Mouse (Mus musculus) adrenal gland, adult 2 months (tissue): ENCODE data around the gene Faf1. TPM values are rescaled to one million over a fixed set of nuclear protein-coding genes. Genes with fewer than 3 reads are reported as not detected.
A peak's percentile ranks its signal among the peaks of the same experiment; 100 is the strongest.

Source experiments
- DNase-seq: peaks from one replicate; pipeline ENCODE4 v3.0.0; 2021
- polyA plus RNA-seq: library from polyadenylated mRNA; depleted of rRNA; stranded (reverse); fragments of >200 nt; gene quantifications from 2 replicates; pipeline ENCODE4 v1.2.3, GENCODE M21; 2012
- total RNA-seq, 2 experiments: library from RNA; stranded (reverse); gene quantifications; 2 replicates each; pipeline ENCODE4 v1.2.3; 2021

Gene Faf1
- total and polyA plus RNA-seq, 3 experiments = 6.8 to 31.1 (median 24.8) TPM

- DNase-seq = no peak
Observed at GRCm38 (mm10) chr4:109904487-109904886, 228.1 kb downstream of the Faf1 start.

DNA sequence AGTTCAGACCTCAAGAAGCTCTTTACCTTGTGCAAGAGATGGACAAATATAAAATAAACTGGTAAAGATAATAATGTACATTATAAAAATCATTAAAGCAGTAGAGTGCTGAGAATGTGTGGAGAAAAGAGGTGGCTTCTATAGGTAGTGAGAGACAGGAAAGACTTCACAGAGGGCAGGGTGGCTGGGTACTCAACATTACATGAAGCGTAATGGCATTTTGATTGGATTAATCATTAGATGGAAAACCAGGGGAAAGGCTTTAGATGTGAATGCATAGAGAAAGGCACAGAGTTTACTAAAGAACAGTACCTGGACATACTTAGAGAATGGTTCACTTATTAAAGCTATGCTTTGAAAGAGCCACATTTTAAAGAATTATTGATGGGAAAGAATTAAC, 252.7 kb downstream of the Faf1 start:
- DNase-seq = no peak

GRCm38 (mm10) chr4:109930445-109930844, 254.1 kb downstream of the Faf1 start:
- DNase-seq = no peak

DNA sequence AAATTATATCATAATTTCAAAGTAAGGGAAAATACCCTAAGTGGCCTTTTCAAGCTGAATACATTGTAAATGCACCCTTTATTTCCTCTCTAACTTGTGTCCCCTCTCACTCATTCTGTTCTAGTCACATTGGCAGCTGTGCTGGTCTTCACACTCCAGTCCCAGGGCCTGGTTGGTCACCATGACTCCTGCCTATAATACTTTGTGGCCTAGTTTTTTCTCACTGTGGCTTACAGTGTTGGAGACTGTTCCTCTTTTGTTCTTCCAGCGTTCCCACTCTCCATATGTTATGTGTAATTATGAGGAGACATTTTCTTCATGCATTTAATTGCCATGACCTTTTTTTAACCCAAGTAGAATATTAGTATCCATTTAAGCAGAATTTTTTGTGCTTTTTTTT, 254.5 kb downstream of the Faf1 start:
- DNase-seq = no peak

DNA sequence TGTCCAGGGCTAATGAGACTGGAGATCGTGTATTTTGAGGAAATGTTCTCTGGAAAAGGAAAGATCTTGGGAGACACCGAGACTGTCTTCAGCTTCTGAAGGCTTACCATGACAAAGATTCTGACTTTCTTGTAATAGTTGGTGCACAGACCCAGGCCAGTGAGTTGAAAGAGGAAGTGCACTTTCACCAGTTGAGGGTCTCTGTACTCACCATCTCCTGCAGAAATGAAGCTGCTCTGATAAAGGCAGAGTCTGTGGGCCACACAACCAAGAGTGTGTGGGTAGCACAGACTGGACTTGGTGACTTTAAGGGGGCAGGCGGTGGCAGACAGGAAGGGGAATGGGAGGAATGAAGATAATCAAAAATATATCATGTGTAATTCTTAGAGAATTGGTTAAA, 260.2 kb downstream of the Faf1 start:
- no peak for DNase-seq

DNA sequence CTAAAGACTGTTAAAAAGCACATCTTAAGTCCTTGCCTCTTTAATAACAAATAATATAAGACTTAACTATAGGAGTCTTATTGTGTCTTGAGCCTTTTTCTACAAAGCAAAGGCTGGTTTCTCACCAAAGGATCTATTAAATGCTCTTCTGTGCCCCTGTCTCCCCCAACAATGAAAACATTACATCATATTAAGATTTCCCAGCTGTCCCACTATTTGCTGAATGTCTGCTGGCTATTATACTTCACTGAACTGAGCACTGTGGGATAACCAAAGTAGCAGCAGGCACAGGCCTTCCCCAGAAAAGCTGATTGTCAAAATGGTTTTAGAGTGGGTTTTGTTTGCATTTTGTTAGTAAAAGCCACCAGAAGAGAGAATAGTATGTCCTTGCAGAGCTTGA, 262.9 kb downstream of the Faf1 start:
- no peak for DNase-seq

DNA sequence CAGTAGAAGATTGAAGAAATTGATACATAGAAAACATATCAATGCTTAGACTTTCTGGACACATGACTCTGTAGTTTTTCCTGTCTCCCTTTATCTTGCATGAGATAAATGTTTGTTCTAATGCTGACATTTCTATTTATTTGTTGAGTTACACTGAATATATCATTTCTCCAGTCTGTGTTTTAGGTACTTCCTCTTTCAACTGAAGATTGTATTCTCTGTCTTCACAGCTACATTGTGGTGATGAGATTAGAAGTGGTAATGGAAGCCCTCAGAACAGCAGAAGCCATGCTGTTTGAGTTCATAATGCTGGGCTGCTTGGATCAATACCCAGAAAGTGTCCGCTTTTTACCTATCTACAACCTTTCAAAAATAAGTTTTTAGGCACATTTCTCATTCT, 269.2 kb downstream of the Faf1 start:
- DNase-seq = no peak

DNA sequence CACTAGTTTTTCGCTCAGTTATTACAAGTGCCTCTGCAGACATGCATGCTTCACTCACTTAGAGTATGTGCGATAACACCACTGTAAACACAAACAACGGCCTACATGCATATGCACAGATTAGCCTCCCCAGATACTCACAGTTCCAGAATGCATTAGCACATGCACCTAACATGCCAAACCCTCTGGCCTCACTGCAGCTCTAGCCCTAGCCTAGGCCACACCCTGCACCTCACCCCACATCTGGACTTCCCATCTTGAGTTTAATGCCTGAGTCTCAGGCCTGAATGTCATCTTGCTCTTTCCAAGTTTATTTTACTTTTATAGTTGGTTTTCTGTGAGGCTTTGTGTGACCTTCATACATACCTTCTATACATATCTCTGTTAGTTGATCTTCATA, 272.9 kb downstream of the Faf1 start:
- DNase-seq = no peak

DNA sequence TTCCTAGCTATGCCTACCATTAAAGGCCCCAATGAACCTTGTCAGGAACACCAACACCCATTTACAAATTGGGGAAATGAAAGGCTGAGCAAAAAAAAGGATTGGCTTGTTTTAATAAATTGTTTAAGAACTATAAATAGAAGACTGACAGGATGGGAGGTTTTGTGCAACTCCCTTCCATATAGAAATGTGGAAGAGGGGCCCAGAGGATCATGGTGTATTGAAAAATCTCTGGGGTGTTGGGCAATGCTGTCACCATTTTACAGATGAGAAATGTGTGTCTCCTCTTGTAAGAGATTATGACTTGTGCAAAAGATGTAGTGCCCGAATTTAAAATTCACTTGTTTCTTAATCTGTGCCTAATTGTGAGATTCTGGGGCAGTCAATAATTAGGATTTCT, 277.1 kb downstream of the Faf1 start:
- no peak for DNase-seq

- no peak for DNase-seq
Observed at GRCm38 (mm10) chr4:109960201-109960935, 284.0 kb downstream of the Faf1 start.

- DNase-seq = no peak
Observed at GRCm38 (mm10) chr4:109963570-109964279, 287.3 kb downstream of the Faf1 start.

DNA sequence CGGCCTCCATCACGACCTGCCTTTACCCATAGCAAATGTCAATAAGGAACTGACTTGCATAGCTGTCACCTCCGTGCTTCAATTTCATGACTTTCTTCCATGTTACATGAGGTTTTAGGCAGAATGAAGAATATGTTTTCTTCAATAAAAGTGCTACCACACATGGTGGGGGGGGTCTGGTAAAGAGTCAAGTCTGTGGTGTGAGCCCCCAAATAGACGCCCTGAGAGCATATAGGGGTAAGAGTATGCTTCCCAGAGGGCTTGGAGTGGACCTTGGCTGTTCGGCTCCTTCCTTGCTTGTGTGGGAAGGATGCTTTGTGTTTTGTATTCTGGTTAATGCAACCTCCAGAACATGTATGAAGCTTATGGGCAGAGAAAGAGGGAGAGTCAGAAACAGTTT, 293.2 kb downstream of the Faf1 start:
- no peak for DNase-seq

DNA sequence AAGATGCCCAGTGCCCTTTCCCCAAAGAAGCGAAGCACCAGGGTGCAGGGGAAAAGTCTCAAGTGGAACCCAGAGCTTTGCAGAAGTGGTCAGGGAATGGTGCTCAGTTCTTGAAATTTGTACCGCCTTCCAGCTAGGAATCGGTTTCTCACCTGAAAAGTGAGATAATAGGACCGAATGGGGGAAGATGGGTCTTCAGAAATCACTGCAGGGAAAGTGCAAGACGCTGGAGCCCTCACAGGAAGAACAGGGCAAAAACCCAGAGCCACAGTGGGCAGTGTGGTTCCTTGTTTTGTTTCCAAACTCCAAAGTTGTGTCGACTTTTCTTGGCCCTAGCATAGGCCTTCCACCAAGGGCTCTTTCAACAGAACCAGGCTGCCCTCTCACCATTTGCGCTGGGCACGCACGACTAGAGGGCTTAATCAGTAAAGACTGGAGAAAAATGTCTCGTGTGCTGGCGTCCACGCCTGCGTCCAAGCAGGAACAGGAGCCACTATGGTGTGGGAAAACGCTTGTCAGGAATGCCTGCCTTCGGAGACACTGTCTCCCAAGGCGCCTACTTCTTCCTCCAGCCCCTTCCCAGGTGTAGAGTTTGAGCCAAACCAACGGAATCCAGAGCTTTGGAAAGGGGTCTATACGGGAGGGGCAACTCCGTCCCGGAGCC, 297.7 kb downstream of the Faf1 start:
- DNase-seq = no peak

GRCm38 (mm10) chr4:109974655-109975380, 298.4 kb downstream of the Faf1 start:
- no peak for DNase-seq

- DNase-seq = no peak
Observed at GRCm38 (mm10) chr4:109975381-109976240, 299.2 kb downstream of the Faf1 start.

DNA sequence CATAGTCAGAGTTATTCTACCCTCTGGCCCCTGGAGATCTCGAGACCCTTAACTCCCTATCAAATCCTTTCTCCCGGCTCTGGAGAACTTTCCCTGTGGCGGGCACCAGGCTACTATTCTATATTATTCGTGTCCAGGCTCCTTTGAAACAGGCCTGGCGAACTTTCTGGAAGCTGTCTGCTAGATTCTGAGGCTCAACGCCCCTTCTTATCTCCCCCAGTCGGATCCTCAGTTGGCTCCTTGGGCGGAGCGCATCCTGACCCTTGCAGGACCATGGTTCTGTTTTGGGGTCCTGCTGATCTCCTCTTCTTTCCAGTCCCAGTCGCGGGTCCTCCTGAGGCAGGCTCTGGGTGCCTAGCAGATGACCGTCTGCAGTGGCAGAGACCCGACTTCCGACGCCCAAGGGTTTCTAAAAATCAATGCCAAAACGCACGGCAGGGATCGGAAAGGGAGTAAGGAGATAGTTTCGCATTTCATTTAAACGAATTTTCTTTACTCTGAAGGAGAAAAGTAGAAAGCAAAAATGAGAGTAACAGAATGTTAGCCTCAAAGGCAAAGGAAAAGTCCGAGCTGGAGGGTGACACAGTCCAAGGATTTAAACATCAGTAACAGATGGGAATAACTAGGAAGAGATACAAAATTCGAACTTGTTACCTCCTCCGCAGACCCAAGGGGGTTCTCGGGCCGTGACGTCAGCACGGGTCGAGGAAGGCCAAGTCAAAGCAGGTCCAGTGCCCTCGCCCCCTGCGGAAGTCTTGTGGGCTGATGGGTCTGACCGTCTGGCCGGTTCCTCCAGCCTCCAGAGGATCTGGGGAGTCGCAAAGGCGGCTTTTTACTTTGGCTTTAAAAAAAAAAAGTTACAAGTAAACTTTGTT, 300.1 kb downstream of the Faf1 start:
- DNase-seq = no peak

DNA sequence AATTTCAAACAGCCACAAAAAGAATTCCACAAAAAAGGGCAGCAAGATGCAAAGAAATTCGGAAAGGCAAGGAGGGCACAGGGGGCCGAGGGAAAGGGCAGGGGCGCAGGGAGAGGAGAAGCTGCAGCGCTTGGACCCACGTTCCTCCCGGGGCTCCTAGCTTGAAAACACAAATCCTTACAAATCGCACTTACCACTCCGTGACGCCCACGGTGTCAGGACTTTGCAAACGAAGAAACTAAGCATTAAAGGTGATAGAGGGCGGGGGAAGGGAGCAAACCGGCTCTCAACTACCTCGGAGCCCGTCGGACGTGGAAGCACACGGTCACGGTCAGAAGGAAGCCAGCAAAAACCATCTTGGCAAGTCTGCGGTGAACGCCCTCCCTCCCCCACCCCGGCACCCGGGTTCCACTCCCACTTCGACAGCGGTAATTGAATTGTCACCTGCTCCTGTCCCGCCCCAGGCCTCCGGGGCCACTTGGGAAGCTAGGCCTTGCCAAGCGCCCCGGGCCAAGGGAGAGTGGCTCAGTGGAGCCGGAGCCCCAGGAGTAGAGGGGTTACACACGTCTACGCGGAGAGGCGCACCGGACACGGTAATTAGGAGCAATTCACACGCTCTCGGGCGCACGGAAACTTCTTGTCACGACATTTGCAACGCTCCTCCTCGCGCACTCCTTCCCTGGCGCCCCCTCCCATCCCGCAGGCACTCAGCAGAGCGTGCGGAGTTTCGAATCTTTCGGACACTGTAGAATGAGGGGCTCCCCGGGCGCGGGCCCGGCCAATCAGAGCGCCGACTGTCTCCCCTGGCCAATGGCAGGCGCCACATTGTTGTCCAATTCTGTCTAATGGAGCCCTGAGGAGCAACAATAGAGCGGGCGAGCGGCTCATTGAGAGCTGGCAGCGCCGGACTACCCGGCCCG, 301.0 kb downstream of the Faf1 start, which contains the start of gene Dmrta2:
Gene Dmrta2, plus strand, starts transcription at position 906 of the 920 bp plus-strand sequence.
- DNase-seq = peak; percentile 17

GRCm38 (mm10) chr4:109978068-109978857, 301.9 kb downstream of the Faf1 start:
- no peak for DNase-seq
